Mouse (Mus musculus) ES-Bruce4 (cell line): ENCODE results near the gene Upf2. TPM values are rescaled to one million over a fixed set of nuclear protein-coding genes. Genes with fewer than 3 reads are reported as not detected.
A peak's percentile ranks its signal among the peaks of the same experiment; 100 is the strongest.

Experiments used
- H3K27ac ChIP-seq: 2 replicates; pipeline ENCODE4 v1.5.1; 2012; ENCODE audit warnings: low read length, inconsistent platforms; ENCODE audit not compliant: insufficient read depth
- H3K27me3 ChIP-seq: 2 replicates; pipeline ENCODE4 v1.6.1; 2012; ENCODE audit warnings: mild to moderate bottlenecking, low read length, inconsistent platforms; ENCODE audit not compliant: control insufficient read depth, poor library complexity, insufficient read depth, severe bottlenecking
- H3K36me3 ChIP-seq: 2 replicates; pipeline ENCODE4 v1.6.1; 2012; ENCODE audit warnings: inconsistent platforms, mild to moderate bottlenecking, low read length, moderate library complexity; ENCODE audit not compliant: control insufficient read depth, poor library complexity, insufficient read depth, severe bottlenecking
- H3K4me1 ChIP-seq: one replicate; pipeline ENCODE4 v1.8.1; 2011; ENCODE audit warnings: low read length; ENCODE audit not compliant: control insufficient read depth, insufficient read depth
- H3K4me3 ChIP-seq: 2 replicates; pipeline ENCODE4 v1.5.1; 2011; ENCODE audit warnings: low read depth, mild to moderate bottlenecking, low read length
- H3K9ac ChIP-seq: 2 replicates; pipeline ENCODE4 v1.6.1; 2012; ENCODE audit warnings: low read depth, mild to moderate bottlenecking, inconsistent platforms; ENCODE audit not compliant: poor library complexity, severe bottlenecking
- H3K9me3 ChIP-seq: replicated peaks from 2 replicates; pipeline ENCODE4 v1.6.1; 2012; ENCODE audit warnings: mild to moderate bottlenecking, low read length, inconsistent platforms; ENCODE audit not compliant: control insufficient read depth, poor library complexity, insufficient read depth, severe bottlenecking
- CTCF ChIP-seq: IDR thresholded peaks from one replicate; pipeline ENCODE4 v1.8.1; 2011; ENCODE audit warnings: low read depth, low read length
- EP300 ChIP-seq: IDR thresholded peaks from 2 replicates; pipeline ENCODE4 v1.6.1; 2011; ENCODE audit warnings: low read depth, low read length; ENCODE audit not compliant: insufficient read depth
- POLR2A ChIP-seq: IDR thresholded peaks from one replicate; pipeline ENCODE4 v1.8.1; 2011; ENCODE audit warnings: low read length; ENCODE audit not compliant: insufficient read depth
- polyA plus RNA-seq: library from polyadenylated mRNA; stranded (reverse); fragments of >200 nt; gene quantifications from 2 replicates; pipeline ENCODE4 v1.2.4, GENCODE M21; 2011; ENCODE audit warnings: low read depth; ENCODE audit not compliant: missing spikeins, insufficient read depth, insufficient read length

The Upf2 gene
- polyA plus RNA-seq, 1 experiment = 47.9 TPM

- Histone ChIP-seq H3K27ac (no peak overlapping the region), H3K9me3 (no peaks in the 10 kb centered on the region), H3K36me3 (no peaks in the 10 kb centered on the region), H3K4me3 (peak overlapping the region; percentile 49), H3K4me1 (peaks cover 9% of the 10 kb centered on the region), H3K9ac (peak overlapping the region; percentile 41), H3K27me3 (no peaks in the 10 kb centered on the region)
- no peak for TF ChIP-seq EP300
Observed at GRCm38 (mm10) chr2:6100027-6100749, 148.9 kb downstream of the Upf2 start.

- H3K9ac ChIP-seq = peak overlapping the region; percentile 41
- peak overlapping the region; percentile 49 for H3K4me3 ChIP-seq
- no peaks in the 10 kb centered on the region for H3K36me3 ChIP-seq
- peaks cover 9% of the 10 kb centered on the region for H3K4me1 ChIP-seq
- no peaks in the 10 kb centered on the region for H3K27me3 ChIP-seq
- no peak overlapping the region for H3K27ac ChIP-seq
- no peaks in the 10 kb centered on the region for H3K9me3 ChIP-seq
- TF ChIP-seq CTCF = no peak
- no peak for TF ChIP-seq POLR2A
- no peak for TF ChIP-seq EP300
Observed at GRCm38 (mm10) chr2:6100755-6101154, 149.5 kb downstream of the Upf2 start.

DNA sequence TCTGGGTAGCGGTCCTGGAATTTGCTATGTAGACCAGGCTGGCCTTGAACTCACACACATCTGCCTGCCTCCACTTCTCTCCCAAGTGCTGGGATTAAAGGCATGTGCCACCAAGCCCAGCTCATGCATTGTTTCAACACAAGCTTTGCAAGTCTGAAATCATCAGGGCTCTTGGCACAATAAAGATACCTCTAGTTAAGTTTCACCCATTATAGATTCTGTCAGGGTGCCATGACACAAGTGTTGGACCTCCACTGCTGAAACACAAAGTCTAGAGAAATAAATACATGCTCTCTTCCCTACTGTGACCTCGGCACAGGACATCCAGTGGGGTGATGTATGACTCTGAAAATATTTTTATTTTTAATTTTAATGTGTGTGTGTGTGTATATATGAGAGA lies 154.2 kb downstream of the Upf2 start:
- no peak overlapping the region for H3K9ac ChIP-seq
- H3K4me3 ChIP-seq = no peak overlapping the region
- TF ChIP-seq CTCF (no peak), EP300 (no peak), POLR2A (no peak)
- no peaks in the 10 kb centered on the region for H3K9me3 ChIP-seq
- no peaks in the 10 kb centered on the region for H3K27me3 ChIP-seq
- H3K27ac ChIP-seq = no peak overlapping the region
- H3K36me3 ChIP-seq = no peaks in the 10 kb centered on the region
- peaks cover 3% of the 10 kb centered on the region for H3K4me1 ChIP-seq

Other genes starting within 250 kb of the Upf2 start
- 3.2 and 5.9 TPM in 2 replicates for gene Camk1d, start 237.0 kb upstream of the Upf2 start, polyA plus RNA-seq
- gene Nudt5, start 106.5 kb upstream of the Upf2 start, polyA plus RNA-seq = 112 and 123 TPM in 2 replicates
- gene Cdc123, start 106.3 kb upstream of the Upf2 start, polyA plus RNA-seq = 133 and 142 TPM in 2 replicates
- gene Gm13199, start 88.5 kb upstream of the Upf2 start, polyA plus RNA-seq = 1.0 and 2.1 TPM in 2 replicates
- gene Sec61a2, start 56.0 kb upstream of the Upf2 start, polyA plus RNA-seq = 103 and 106 TPM in 2 replicates
- gene Dhtkd1, start 8.7 kb upstream of the Upf2 start, polyA plus RNA-seq = 13.9 and 17.0 TPM in 2 replicates
- 5.2 and 5.9 TPM in 2 replicates for gene Proser2, start 178.7 kb downstream of the Upf2 start, polyA plus RNA-seq